Mouse (Mus musculus) ovary, postnatal 10 days (tissue): ENCODE measurements around the gene Gm11146.

ENCODE experiments used
- DNase-seq: peaks from one replicate; pipeline ENCODE4 v3.0.0; 2022; ENCODE audit warnings: low spot score

Gene Gm11146

GRCm38 (mm10) chr16:77601994-77602393, at the start of gene Gm11146:
Gene Gm11146 (minus strand): TSS chr16:77602094.
- DNase-seq = no peak

- DNase-seq = no peak
These were observed 48.7 kb upstream of the Gm11146 start for GRCm38 (mm10) chr16:77650596-77650995.

GRCm38 (mm10) chr16:77649006-77649405, 47.1 kb upstream of the Gm11146 start:
- no peak for DNase-seq

- no peak for DNase-seq
These were observed 46.3 kb upstream of the Gm11146 start for GRCm38 (mm10) chr16:77648181-77648580.

DNA sequence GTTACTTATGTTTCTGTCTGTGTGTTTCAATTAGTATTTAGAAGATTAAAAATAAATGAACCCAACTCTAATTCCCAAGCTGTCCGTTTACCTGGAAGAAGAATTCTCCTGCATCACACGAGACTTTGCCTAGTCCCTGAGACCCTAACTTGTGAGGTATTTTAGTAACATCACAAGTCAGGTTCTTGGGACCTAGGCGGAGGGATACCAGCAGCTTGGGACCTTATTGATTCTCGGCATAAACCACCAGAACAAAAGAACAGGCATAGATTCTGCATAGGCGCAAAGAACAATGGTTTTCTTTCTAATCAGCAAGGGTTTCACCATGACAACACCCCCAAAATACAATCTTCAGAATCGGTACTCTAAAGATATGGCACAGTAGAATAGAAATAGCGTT, 44.3 kb upstream of the Gm11146 start:
- DNase-seq = no peak

DNA sequence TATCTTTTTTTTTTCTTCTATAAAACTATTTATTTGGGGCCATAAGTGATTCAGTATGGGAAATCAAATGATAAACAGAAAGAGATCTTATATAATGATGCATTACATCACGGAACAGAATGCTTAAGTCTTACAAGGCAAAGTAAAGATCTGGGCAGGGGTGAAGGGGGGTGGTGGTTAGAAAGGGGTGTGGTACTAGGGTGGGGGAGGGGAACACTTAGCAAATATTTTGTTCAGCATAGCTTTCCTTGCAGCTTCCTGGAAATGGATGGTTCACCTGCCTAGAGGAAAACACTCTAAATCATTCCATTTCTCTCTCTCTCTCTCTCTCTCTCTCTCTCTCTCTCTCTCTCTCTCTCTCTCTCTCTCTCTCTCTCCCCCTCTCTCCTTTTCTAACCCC, 43.1 kb upstream of the Gm11146 start:
- no peak for DNase-seq

DNA sequence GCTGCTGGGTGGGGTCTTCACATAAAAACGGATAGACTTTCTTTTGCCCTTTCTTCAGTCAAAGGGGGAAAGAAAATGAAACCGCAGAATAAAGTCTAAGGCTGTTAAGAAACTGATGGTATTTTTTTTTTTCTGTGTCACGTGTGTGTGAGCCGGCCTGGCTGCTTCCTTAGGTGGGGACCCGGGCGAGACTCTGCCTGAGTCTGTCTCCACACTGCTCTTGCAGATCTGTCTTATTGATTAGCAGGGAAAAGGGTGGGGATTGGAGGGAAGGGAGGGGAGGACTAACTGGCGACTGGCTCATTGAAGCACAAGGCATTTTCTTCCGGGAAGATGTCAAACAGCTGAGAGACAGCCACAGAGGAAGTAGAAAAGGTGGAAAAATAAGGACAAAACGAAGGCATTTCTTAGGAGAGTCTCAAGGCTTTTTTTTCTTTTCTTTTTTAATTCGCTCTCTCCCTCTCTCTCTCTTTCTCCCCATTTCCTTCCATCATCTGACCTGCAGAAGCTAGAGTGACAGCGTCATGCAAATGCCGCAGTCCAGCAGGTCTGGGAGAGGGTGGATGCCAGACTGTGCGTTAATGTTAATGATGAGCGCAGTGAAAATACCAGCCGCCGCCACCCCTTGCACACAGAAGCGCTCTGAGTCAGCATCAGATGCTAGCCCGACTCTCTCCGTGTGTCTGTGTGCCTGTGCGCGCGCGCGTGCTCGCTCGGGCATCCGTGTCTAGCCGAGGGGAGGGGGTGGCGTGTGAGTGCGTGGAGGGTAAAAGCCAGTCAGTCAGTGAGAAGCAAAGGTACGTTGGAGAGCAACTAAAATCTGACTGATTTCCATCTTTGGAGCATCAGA, 42.2 kb upstream of the Gm11146 start:
- DNase-seq = no peak

DNA sequence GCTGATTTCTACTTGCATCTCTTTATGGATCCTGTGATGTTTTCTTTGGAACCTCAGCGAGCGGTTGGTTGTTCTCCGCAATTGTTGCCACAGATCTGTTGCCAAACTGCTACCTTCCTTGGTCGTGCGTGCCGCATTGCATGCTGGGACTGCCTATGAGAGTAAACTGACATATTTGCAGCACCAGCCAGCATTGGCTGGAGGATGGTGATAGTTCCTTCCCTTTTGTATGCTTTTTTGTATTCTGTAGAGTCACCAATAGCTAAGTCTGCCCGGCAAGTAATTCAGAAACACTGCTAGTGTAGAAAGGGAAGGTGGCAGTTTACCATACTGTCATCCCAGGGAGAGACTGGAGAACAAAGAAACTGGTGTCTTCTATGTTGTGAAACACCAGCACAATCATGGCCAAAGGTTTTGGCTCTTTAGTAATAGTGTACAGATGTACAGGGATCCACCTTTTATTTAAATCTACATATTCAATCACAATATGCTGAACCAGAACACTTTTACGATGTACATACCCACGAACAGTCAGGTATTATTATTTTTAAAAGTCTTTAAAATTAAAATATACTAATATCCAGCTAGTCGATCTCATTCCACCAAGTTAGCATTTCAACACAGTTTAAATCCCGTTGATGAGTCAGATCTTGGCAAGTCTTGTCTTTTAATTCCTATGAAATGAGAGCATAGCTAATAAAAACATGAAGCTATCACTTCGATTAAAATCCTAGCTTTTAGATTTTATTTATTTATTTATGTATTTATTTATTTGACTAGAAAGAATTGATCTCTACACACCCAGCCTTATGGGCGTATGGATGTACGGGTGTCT, 41.4 kb upstream of the Gm11146 start:
- DNase-seq = no peak

DNA sequence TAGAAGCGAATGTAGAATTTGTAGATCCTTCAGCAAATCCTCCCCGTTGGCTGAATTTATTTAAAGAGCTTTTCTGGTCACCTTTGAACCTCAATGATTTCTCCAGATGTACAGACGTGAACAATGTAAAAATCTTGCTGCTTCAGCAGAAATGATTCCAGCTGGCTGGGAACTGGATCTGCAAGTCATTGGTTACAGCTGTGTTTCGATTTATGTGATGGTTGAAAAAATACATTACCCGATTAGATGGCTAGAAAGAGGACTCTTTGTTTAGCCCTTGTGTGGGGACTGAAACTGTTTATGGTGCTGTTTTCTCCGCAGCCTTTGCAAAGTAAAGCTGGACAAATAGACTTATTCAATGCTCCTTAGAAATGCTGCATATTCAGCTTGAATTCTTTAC, 34.6 kb upstream of the Gm11146 start:
- DNase-seq = no peak

GRCm38 (mm10) chr16:77632315-77632881, 30.5 kb upstream of the Gm11146 start:
- DNase-seq = no peak

GRCm38 (mm10) chr16:77622681-77623080, 20.8 kb upstream of the Gm11146 start:
- DNase-seq = no peak

GRCm38 (mm10) chr16:77602581-77602980, 687 bp upstream of the Gm11146 start:
- DNase-seq = no peak

DNA sequence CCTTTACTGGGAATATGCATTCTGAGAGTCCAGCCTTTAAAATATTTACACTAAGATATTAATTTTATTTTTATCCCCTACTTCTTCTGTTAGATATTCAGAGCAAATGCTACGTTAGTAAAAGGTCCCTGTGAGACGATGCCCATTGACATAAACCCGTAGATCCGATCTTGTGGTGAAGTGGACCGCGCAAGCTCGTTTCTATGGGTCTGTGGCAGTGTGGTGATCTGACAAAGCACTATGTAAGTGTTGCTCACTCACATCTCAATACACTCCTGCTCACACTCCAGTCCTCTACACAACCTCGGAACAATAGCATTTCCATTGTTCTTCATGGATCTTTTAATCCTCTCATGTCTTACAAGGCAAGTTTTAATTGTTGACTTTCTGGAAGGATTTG, 3.1 kb downstream of the Gm11146 start:
- DNase-seq = no peak

GRCm38 (mm10) chr16:77596556-77596955, 5.3 kb downstream of the Gm11146 start:
- no peak for DNase-seq

- no peak for DNase-seq
These were observed 6.2 kb downstream of the Gm11146 start for GRCm38 (mm10) chr16:77595661-77596060.

DNA sequence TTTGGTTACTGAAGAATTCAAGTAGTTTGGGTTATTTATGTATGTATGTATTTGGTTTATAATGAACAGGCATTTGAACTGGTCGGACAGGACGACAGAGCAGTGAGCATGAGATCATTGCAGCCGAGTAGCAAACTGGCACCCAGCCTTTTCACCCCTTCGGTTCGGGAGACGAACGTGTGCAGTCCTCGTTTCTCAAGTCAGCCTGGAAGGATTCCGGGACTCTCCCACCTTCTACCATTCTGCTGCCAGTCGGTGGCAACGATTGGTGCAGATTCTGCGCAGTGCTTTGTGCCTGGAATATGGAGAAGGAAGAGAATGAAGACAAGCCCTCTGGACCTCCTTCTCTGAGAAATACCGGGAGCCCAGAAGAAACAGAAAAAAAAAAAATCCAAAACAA, 7.3 kb downstream of the Gm11146 start:
- peak; percentile 43 for DNase-seq

DNA sequence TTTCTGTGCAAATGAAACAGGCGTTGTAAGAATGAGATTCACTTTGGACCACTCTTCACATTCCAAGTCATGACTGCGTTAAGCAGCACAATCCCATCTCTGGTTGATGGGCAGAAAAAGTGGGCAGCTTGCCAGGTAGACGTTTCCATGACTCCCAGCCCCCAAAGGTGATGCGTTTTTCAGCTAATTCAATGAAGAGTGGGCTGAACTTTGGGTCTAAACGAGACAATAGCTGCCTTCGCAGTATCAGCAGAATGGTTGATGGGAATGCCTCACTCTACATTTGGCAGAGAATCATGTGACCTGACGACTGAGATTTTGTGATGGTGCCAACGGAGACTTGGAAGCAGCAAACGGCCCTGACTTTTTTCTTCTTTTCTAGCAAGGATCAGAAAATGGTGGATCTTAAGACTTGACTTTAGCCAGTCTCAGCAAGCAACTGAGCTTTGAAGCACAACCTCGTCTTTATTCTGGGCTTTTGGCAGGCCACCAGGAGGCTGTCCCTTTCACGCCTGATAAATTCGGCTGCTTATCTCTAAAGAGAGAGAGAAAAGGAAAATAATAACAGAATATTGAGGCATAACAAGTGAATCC, 8.0 kb downstream of the Gm11146 start:
- DNase-seq = peak; percentile 54

DNA sequence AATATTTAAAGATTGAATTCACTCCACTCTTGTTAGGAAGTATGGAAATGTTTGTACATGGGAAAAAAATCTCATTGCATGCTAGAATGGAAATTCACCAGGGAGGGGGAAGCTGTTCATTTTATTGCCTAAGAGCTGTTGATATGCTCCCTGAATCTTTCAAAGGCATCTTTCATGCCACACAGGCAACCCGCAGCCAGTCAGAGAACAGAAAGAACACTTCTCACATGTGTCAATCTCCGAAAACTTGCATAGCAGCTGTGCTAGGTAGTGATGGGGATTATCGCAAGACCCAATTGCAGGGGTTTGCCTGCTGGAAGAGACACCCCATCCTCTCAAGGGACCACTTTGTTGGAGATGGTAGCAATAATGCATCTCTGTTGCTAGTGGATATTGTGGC, 8.9 kb downstream of the Gm11146 start:
- DNase-seq = peak; percentile 5

DNA sequence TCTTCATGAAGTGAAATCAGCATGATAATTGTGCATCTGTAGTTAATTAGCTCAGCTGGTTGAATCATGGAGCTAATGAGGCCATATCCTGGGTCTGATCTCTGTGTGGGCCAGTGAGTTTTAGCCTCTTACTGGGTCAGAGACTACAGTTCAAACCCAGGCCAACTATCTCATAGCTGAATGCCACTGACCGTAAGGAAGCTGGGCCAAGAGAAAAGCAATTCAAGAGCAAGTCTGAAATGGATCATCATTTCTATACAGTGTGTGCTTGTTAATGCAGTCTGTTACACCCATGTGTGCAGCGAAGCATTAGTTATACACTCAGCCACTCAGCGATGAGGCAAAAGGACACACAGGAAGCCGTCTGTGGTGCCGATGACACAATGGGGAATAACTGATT, 28.9 kb downstream of the Gm11146 start:
- no peak for DNase-seq

DNA sequence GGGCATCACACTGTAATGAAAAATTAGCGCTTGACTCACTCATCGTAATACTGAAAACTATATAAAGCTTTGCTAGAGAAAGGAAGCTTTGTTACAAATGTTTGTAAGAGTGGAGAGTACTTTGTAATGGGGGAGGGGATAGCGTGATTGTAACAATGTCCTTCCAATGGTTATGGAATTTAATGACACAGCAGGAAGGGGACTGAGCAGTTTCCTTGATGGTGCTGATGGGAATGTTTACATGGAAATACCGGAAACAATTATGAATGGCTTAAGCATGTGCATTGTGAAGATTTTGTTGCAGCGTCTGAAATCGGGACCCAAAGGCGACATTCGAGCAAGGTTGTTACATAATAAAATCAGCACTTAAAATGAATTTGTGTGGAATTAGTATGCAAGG, 32.4 kb downstream of the Gm11146 start:
- no peak for DNase-seq

DNA sequence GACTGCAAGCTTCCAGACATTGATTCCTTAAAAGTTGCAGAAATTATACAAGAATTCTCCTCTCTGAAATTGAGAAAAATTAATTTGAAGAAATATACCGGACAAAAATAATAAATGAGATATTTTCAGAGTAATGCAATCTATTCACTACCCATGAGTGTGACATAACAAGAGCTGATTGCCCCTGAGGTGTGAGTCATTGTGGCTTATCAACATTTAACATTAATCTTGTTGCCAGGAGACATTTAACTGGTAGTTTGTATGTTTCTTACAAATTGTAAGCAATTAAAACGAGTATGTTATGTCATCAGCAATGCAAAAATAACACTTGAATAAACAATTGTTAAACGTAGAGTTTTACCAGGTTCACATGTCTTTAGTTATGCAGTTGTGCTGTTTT, 33.5 kb downstream of the Gm11146 start:
- DNase-seq = no peak

- DNase-seq = no peak
These were observed 39.0 kb downstream of the Gm11146 start for GRCm38 (mm10) chr16:77562852-77563251.
